Mouse (Mus musculus) CH12.LX (cell line): ENCODE measurements around the gene Krt2. TPM values are rescaled to one million over a fixed set of nuclear protein-coding genes. Genes with fewer than 3 reads are reported as not detected.

Experiments used
- DNase-seq: peaks from one replicate; pipeline ENCODE4 v3.0.0-alpha.2; 2013; ENCODE audit errors: extremely low read depth
- H3K27ac ChIP-seq: 2 replicates; pipeline ENCODE4 v1.5.1; 2012; ENCODE audit warnings: low read depth, mild to moderate bottlenecking, control low read depth, moderate library complexity; ENCODE audit not compliant: insufficient read depth
- H3K27me3 ChIP-seq: replicated peaks from 2 replicates; pipeline ENCODE3; 2012; ENCODE audit warnings: inconsistent platforms
- H3K36me3 ChIP-seq, 2 experiments: replicated peaks in 1 of 2; 2 replicates each; pipeline versions ENCODE3 to v1.6.1; 2012; ENCODE audit warnings: inconsistent platforms in 1 of 2, low read length in 1 of 2, mild to moderate bottlenecking in 1 of 2, mixed read lengths in 1 of 2, moderate library complexity in 1 of 2; ENCODE audit not compliant: control insufficient read depth in 1 of 2, insufficient read depth in 1 of 2
- H3K4me1 ChIP-seq, 2 experiments: 2 replicates each; pipeline ENCODE4 v1.6.1; 2012; ENCODE audit warnings: inconsistent platforms in 1 of 2, moderate library complexity in 1 of 2; ENCODE audit not compliant: insufficient read depth in 2 of 2, control insufficient read depth in 1 of 2
- H3K4me2 ChIP-seq: 2 replicates; pipeline ENCODE4 v1.6.1; 2012; ENCODE audit warnings: low read depth, mild to moderate bottlenecking, control low read depth; ENCODE audit not compliant: poor library complexity, insufficient read depth, severe bottlenecking
- H3K4me3 ChIP-seq, 3 experiments: fragments of 150-350 bp in 1 of 3; sonication (generic) in 1 of 3; replicated peaks in 1 of 3; 2 replicates each; pipeline versions ENCODE3 to v1.5.1; 2011 to 2012; ENCODE audit warnings: low read depth in 2 of 3, low read length in 2 of 3, mild to moderate bottlenecking in 2 of 3, moderate library complexity in 2 of 3, control low read depth in 1 of 3, improper control_type of control experiment in 1 of 3, inconsistent platforms in 1 of 3, mixed read lengths in 1 of 3; ENCODE audit not compliant: poor library complexity in 1 of 3
- H3K79me2 ChIP-seq: replicated peaks from 2 replicates; pipeline ENCODE4 v1.6.1; 2012; ENCODE audit warnings: mild to moderate bottlenecking, moderate library complexity; ENCODE audit not compliant: control insufficient read depth, poor library complexity, insufficient read depth, severe bottlenecking; ENCODE audit errors: extremely low read depth
- H3K9ac ChIP-seq: 2 replicates; pipeline ENCODE4 v1.6.1; 2012; ENCODE audit warnings: low read depth, mild to moderate bottlenecking, control low read depth, moderate library complexity; ENCODE audit not compliant: insufficient read depth
- H3K9me3 ChIP-seq: replicated peaks from 2 replicates; pipeline ENCODE3; 2012; ENCODE audit warnings: low read length, inconsistent platforms, mixed read lengths
- BHLHE40 ChIP-seq: IDR thresholded peaks from 2 replicates; pipeline ENCODE4 v1.6.1; 2011; ENCODE audit warnings: mild to moderate bottlenecking, low read depth, low read length, improper control_type of control experiment
- CTCF ChIP-seq, 2 experiments: IDR thresholded peaks in 1 of 2; conservative IDR thresholded peaks in 1 of 2; 2 replicates each; pipeline ENCODE4 v1.5.1; 2011 to 2012; ENCODE audit warnings: low read depth in 2 of 2, low read length in 2 of 2, improper control_type of control experiment in 1 of 2, inconsistent platforms in 1 of 2, mild to moderate bottlenecking in 1 of 2, moderate library complexity in 1 of 2
- E2F4 ChIP-seq: IDR thresholded peaks from 2 replicates; pipeline ENCODE4 v1.6.1; 2011; ENCODE audit warnings: low read depth, low read length, improper control_type of control experiment; ENCODE audit not compliant: insufficient replicate concordance
- ELF1 ChIP-seq: IDR thresholded peaks from 2 replicates; pipeline ENCODE4 v1.6.1; 2014; ENCODE audit warnings: low read depth, mild to moderate bottlenecking, inconsistent platforms, low read length, improper control_type of control experiment
- EP300 ChIP-seq: IDR thresholded peaks from 2 replicates; pipeline ENCODE4 v1.6.1; 2011; ENCODE audit warnings: low read length, improper control_type of control experiment
- ETS1 ChIP-seq: conservative IDR thresholded peaks from 2 replicates; pipeline ENCODE4 v1.6.1; 2012; ENCODE audit warnings: low read depth, mild to moderate bottlenecking, inconsistent platforms, low read length, improper control_type of control experiment, moderate library complexity
- HCFC1 ChIP-seq: IDR thresholded peaks from 2 replicates; pipeline ENCODE4 v1.6.1; 2012; ENCODE audit warnings: low read depth, mild to moderate bottlenecking, inconsistent platforms, low read length, improper control_type of control experiment
- JUND ChIP-seq: conservative IDR thresholded peaks from 2 replicates; pipeline ENCODE4 v1.6.1; 2011; ENCODE audit warnings: low read depth, low read length, improper control_type of control experiment
- KAT2A ChIP-seq: IDR thresholded peaks from 2 replicates; pipeline ENCODE4 v1.6.1; 2012; ENCODE audit warnings: low read length, improper control_type of control experiment, inconsistent platforms; ENCODE audit not compliant: insufficient replicate concordance
- MAFK ChIP-seq: IDR thresholded peaks from 2 replicates; pipeline ENCODE4 v1.6.1; 2011; ENCODE audit warnings: low read length, improper control_type of control experiment; ENCODE audit not compliant: insufficient replicate concordance
- MAZ ChIP-seq: IDR thresholded peaks from 2 replicates; pipeline ENCODE4 v1.6.1; 2012; ENCODE audit warnings: low read depth, mild to moderate bottlenecking, inconsistent platforms, low read length, improper control_type of control experiment, moderate library complexity
- MEF2A ChIP-seq: IDR thresholded peaks from 2 replicates; pipeline ENCODE4 v1.6.1; 2014; ENCODE audit warnings: low read depth, mild to moderate bottlenecking, inconsistent platforms, low read length, improper control_type of control experiment, borderline replicate concordance
- MYC ChIP-seq: IDR thresholded peaks from 2 replicates; pipeline ENCODE4 v1.6.1; 2011; ENCODE audit warnings: low read depth, mild to moderate bottlenecking, improper control_type of control experiment, low read length
- NRF1 ChIP-seq: IDR thresholded peaks from 2 replicates; pipeline ENCODE4 v1.6.1; 2014; ENCODE audit warnings: low read depth, mild to moderate bottlenecking, inconsistent platforms, low read length, improper control_type of control experiment, moderate library complexity
- POLR2A ChIP-seq: IDR thresholded peaks from 2 replicates; pipeline ENCODE4 v1.6.1; 2011; ENCODE audit warnings: low read depth, mild to moderate bottlenecking, improper control_type of control experiment, low read length
- RAD21 ChIP-seq: IDR thresholded peaks from 2 replicates; pipeline ENCODE4 v1.6.1; 2011; ENCODE audit warnings: low read depth, mild to moderate bottlenecking, low read length, improper control_type of control experiment, moderate library complexity
- SIN3A ChIP-seq: IDR thresholded peaks from 2 replicates; pipeline ENCODE4 v1.6.1; 2012; ENCODE audit warnings: low read length, improper control_type of control experiment, inconsistent platforms
- SMC3 ChIP-seq: IDR thresholded peaks from 2 replicates; pipeline ENCODE4 v1.6.1; 2011; ENCODE audit warnings: low read depth, low read length, improper control_type of control experiment
- USF1 ChIP-seq: IDR thresholded peaks from 2 replicates; pipeline ENCODE4 v1.6.1; 2014; ENCODE audit warnings: low read depth, mild to moderate bottlenecking, inconsistent platforms, low read length, improper control_type of control experiment
- USF2 ChIP-seq: conservative IDR thresholded peaks from 2 replicates; pipeline ENCODE4 v1.6.1; 2011; ENCODE audit warnings: low read depth, low read length, improper control_type of control experiment
- ZC3H11A ChIP-seq: IDR thresholded peaks from 2 replicates; pipeline ENCODE4 v1.6.1; 2012; ENCODE audit warnings: low read depth, mild to moderate bottlenecking, inconsistent platforms, low read length, improper control_type of control experiment
- ZNF384 ChIP-seq: IDR thresholded peaks from 2 replicates; pipeline ENCODE4 v1.6.1; 2012; ENCODE audit warnings: low read depth, low read length, improper control_type of control experiment, inconsistent platforms
- dilution Hi-C: fragments of 300-500 bp; cut with MboI; formaldehyde crosslinking; loops from 2 replicates; pipeline ENCODE4 v1.14.3; 2020; ENCODE audit warnings: low sequenced_read_pairs; ENCODE audit not compliant: extremely low pct_unique_long_range_greater_than_20kb, extremely low pct_ligation_motif_present
- in situ Hi-C: fragments of 300-500 bp; cut with MboI; formaldehyde crosslinking; loops from 3 replicates; pipeline ENCODE4 v1.14.3; 2019; ENCODE audit warnings: low sequenced_read_pairs, low pct_ligation_motif_present, low pct_unique_long_range_greater_than_20kb, mixed read lengths
- polyA plus RNA-seq: library from polyadenylated mRNA; unstranded; fragments of >175 nt; gene quantifications from 2 replicates; pipeline ENCODE4 v1.2.1, GENCODE M21; 2012; ENCODE audit warnings: low read depth; ENCODE audit not compliant: insufficient read length
- total RNA-seq, 2 experiments: library from RNA; depleted of rRNA; stranded (reverse); fragments of 300-350 nt in 1 of 2; fragments of >200 nt in 1 of 2; gene quantifications; 2 replicates each; pipeline ENCODE4 v1.2.3; 2012 to 2014

The Krt2 gene
- total and polyA plus RNA-seq, 3 experiments, result not detected

GRCm38 (mm10) chr15:101860421-101861130 is 42.6 kb upstream of the Krt2 start:
- in situ Hi-C loops, result no loop called here
- Histone ChIP-seq H3K79me2 (no peaks in the 10 kb centered on the region), H3K9me3 (no peaks in the 10 kb centered on the region), H3K27ac (no peak overlapping the region), H3K4me2 (peak overlapping the region; percentile 69), H3K4me3 (no peak overlapping the region), H3K27me3 (peaks cover 99% of the 10 kb centered on the region), H3K4me1 (peaks cover 0 to 2% of the 10 kb centered on the region in 2 experiments; a peak in 1 of 4 replicates), H3K9ac (no peak overlapping the region), H3K36me3 (no peaks in the 10 kb centered on the region)
- TF ChIP-seq RAD21 (peak; percentile 3), SMC3 (peak; percentile 24; the same call in 1 of the 2 replicates), CTCF (conservative IDR thresholded peaks at IDR 0.05 in 1 of 2, IDR thresholded peaks at IDR 0.05 in 1 of 2; ENCODE audit: low read depth in 2 of 2, low read length in 2 of 2) (peak in 1 of 2 experiments; percentile 42; a peak in 2 of 4 replicates), MAZ (no peak)
- DNase-seq, result peak; percentile 9
- dilution Hi-C loops, result no loop called here

GRCm38 (mm10) chr15:101859735-101860170 is 41.8 kb upstream of the Krt2 start:
- Histone ChIP-seq H3K36me3 (no peaks in the 10 kb centered on the region), H3K79me2 (no peaks in the 10 kb centered on the region), H3K4me3 (peak overlapping the region in 1 of 3 experiments; percentile 42), H3K9ac (0 out of 2 replicates have a peak overlapping the region, but pooled peaks have one; percentile 26), H3K27me3 (peaks cover 99% of the 10 kb centered on the region), H3K27ac (no peak overlapping the region), H3K4me2 (peak overlapping the region; percentile 69), H3K4me1 (peaks cover 0 to 2% of the 10 kb centered on the region in 2 experiments; a peak in 1 of 4 replicates), H3K9me3 (no peaks in the 10 kb centered on the region)
- in situ Hi-C loops, result no loop called here
- no peak for TF ChIP-seq MYC
- 0 out of 2 replicates have a peak, but pooled peaks have one; percentile 14 for TF ChIP-seq ELF1
- dilution Hi-C loops, result no loop called here
- no peak for DNase-seq

- H3K9ac ChIP-seq, result no peak overlapping the region
- in situ Hi-C loops, result no loop called here
- H3K4me2 ChIP-seq, result peak overlapping the region; percentile 69
- peaks cover 0 to 2% of the 10 kb centered on the region in 2 experiments; a peak in 1 of 4 replicates for H3K4me1 ChIP-seq
- H3K4me3 ChIP-seq, result peak overlapping the region in 2 of 3 experiments; percentile 12 to 15
- H3K27me3 ChIP-seq, result peaks cover 97% of the 10 kb centered on the region
- no peaks in the 10 kb centered on the region for H3K36me3 ChIP-seq
- H3K9me3 ChIP-seq, result no peaks in the 10 kb centered on the region
- no peak for DNase-seq
- dilution Hi-C loops, result no loop called here
- H3K27ac ChIP-seq, result no peak overlapping the region
- H3K79me2 ChIP-seq, result no peaks in the 10 kb centered on the region
- TF ChIP-seq KAT2A (no peak), BHLHE40 (0 out of 2 replicates have a peak, but pooled peaks have one; percentile 14), MAFK (no peak), EP300 (no peak), SIN3A (no peak), MEF2A (no peak), MYC (no peak), ZNF384 (peak; percentile 57), ELF1 (peak; percentile 72), ETS1 (no peak), HCFC1 (peak; percentile 59), E2F4 (no peak), NRF1 (no peak), ZC3H11A (no peak), USF2 (no peak), POLR2A (peak; percentile 65), USF1 (no peak), JUND (no peak)
These were observed 40.9 kb upstream of the Krt2 start for GRCm38 (mm10) chr15:101858673-101859425.
